Mouse (Mus musculus) lung, embryonic 14.5 days (tissue): Measurements from ENCODE around the gene Ifitm1. TPM values are rescaled to one million over a fixed set of nuclear protein-coding genes. Genes with fewer than 3 reads are reported as not detected.
"Not testable (repeated sequence)": the region's sequence is repeated elsewhere in the genome, so short reads cannot be mapped to it uniquely, and the experiment has no call there.

Source experiments
- ATAC-seq: fragments of 200-750 bp; cut with Nextera tagmentation; 2 replicates; pipeline ENCODE4 v1.8.0; 2017; ENCODE audit warnings: mild to moderate bottlenecking, moderate TSS enrichment, moderate library complexity; ENCODE audit not compliant: insufficient read depth
- DNase-seq: peaks from one replicate; pipeline ENCODE4 v3.0.0-alpha.2; 2015
- H3K27ac ChIP-seq: fragments of 300-500 bp; sonication (generic); 2 replicates; pipeline ENCODE4 v1.5.1; 2014; ENCODE audit warnings: low read depth, mild to moderate bottlenecking, moderate library complexity
- H3K27me3 ChIP-seq: fragments of 300-500 bp; sonication (generic); 2 replicates; pipeline ENCODE4 v1.6.1; 2014; ENCODE audit warnings: low read length, control low read depth; ENCODE audit not compliant: insufficient read depth
- H3K36me3 ChIP-seq: fragments of 300-500 bp; sonication (generic); 2 replicates; pipeline ENCODE4 v1.6.1; 2014; ENCODE audit warnings: control low read depth; ENCODE audit not compliant: insufficient read depth
- H3K4me1 ChIP-seq: fragments of 300-500 bp; sonication (generic); 2 replicates; pipeline ENCODE4 v1.6.1; 2014; ENCODE audit warnings: antibody characterized with exemption, control low read depth; ENCODE audit not compliant: insufficient read depth
- H3K4me2 ChIP-seq: fragments of 300-500 bp; sonication (generic); 2 replicates; pipeline ENCODE4 v1.6.1; 2014; ENCODE audit warnings: mild to moderate bottlenecking
- H3K4me3 ChIP-seq: fragments of 300-500 bp; sonication (generic); 2 replicates; pipeline ENCODE4 v1.5.1; 2014; ENCODE audit warnings: low read depth, low read length
- H3K9ac ChIP-seq: fragments of 300-500 bp; sonication (generic); 2 replicates; pipeline ENCODE4 v1.6.1; 2014
- H3K9me3 ChIP-seq: fragments of 300-500 bp; sonication (generic); 2 replicates; pipeline ENCODE4 v1.6.1; 2016; ENCODE audit warnings: low read depth, low read length, control low read depth
- CTCF ChIP-seq: IDR thresholded peaks from 2 replicates; pipeline ENCODE4 v1.5.1; 2016; ENCODE audit warnings: antibody characterized with exemption, low read depth
- WGBS: fragments of 180-500 bp; shearing (Covaris S2); extraction: QIAGEN DNeasy Blood & Tissue Kit; methylation state at CpG from one replicate; pipeline ENCODE4 v1.1.7; 2014; 5-methylcytosine and 5-hydroxymethylcytosine counted together
- polyA plus RNA-seq: library from polyadenylated mRNA; unstranded; fragments of >200 nt; fragmentation: Nextera tagmentation; extraction: Ambion mirVana; gene quantifications from 2 replicates; pipeline ENCODE4 v1.2.1, GENCODE M21; 2014

The Ifitm1 gene
- polyA plus RNA-seq, 1 experiment from 2014 or later: 42.5 TPM

DNA sequence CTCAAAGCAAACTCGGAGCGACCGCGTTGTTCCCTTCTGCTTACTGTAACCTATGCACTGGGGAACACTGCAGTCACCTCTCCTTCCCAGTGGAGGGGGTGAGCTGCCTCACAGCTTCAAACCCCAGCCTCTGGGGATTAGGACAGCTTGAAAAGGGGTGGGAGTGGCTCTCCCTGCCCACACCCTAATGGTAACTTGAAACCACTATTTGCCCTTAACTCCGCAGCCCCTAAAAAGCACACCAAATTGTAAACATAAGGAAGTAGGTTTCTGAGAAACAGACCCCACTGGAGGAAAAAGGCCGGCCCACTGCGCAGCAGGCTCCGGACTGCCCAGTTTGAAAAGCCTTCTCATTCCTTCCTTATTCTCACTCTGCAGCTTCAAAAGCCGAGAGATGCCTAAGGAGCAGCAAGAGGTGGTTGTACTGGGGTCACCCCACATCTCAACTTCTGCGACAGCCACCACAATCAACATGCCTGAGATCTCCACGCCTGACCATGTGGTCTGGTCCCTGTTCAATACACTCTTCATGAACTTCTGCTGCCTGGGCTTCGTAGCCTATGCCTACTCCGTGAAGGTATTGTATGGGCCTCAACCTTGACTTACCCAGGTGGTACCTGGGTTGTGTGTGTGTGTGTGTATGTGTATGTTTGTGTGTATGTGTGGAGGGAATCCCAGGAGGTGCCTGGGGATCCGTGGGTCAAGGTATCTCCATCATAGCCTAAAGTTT, 1.0 kb downstream of the Ifitm1 start:
- Histone ChIP-seq H3K9me3 (no peaks in the 10 kb centered on the region), H3K4me1 (0 out of 2 replicates have a peak, but pooled peaks cover 6% of the 10 kb centered on the region), H3K4me2 (peak overlapping the region; percentile 48), H3K36me3 (no peaks in the 10 kb centered on the region), H3K9ac (no peak overlapping the region), H3K27me3 (no peaks in the 10 kb centered on the region), H3K27ac (peak overlapping the region; percentile 59; the same call in 1 of the 2 replicates), H3K4me3 (no peak overlapping the region)
- TF ChIP-seq CTCF: no peak
- DNase-seq (peak; percentile 66), ATAC-seq (peak; percentile 74)
- 6% methylated on average over 14 of the region's 14 CpGs for WGBS

DNA sequence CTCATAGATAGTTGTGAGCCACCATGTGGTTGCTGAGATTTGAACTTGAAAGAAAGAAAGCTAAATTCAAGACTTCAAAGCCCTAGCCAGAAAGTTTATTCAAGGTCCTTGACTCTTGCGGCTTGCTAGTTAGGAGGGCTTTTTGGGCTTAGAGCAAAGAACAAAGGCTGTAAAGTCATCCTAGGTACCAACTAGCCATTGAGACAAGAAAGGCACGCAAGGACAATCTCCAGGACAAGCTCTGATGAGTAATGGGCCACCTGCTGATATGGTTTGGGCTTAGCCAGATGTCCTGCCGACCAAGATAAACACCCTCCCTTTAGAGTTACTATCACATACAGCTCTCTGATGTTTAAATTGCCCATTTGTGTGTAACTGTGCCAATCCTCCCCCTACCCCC, 1.7 kb downstream of the Ifitm1 start:
- not testable (repeated sequence) for H3K4me1 ChIP-seq, H3K27ac ChIP-seq, H3K4me3 ChIP-seq, H3K36me3 ChIP-seq, H3K9me3 ChIP-seq, H3K27me3 ChIP-seq, DNase-seq, ATAC-seq, H3K9ac ChIP-seq
- whole genome bisulfite sequencing: 27% methylated on average over 3 of the region's 3 CpGs
- peak overlapping the region; percentile 48; the same call in 1 of the 2 replicates for H3K4me2 ChIP-seq

DNA sequence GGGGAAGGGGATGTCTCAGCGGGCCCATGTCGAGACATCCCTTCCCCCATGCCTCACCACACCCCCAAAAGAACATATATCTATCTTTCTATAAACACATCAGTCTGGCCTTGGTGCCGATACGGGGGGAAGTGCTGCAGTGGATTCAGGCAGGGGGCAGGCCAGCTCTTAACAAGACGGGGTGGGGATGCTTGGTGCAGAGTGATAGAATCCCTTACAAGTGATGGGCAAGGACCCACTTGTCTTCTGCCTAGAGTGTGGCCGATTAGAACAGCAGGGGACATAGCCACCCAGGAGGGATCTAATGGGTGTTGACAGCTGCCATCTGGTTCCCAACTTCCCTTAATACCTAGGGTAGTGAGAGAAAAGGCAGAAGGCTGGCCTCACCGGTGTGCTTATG, 3.9 kb downstream of the Ifitm1 start:
- Histone ChIP-seq H3K9ac (no peak overlapping the region), H3K4me3 (no peak overlapping the region), H3K27me3 (no peaks in the 10 kb centered on the region), H3K4me1 (0 out of 2 replicates have a peak, but pooled peaks cover 10% of the 10 kb centered on the region), H3K36me3 (no peaks in the 10 kb centered on the region), H3K4me2 (no peak overlapping the region), H3K9me3 (no peaks in the 10 kb centered on the region), H3K27ac (peak overlapping the region; percentile 68; the same call in 1 of the 2 replicates)
- no peak for ATAC-seq
- DNase-seq: no peak
- 25% methylated on average over 7 of the region's 7 CpGs for WGBS
- TF ChIP-seq CTCF: no peak

DNA sequence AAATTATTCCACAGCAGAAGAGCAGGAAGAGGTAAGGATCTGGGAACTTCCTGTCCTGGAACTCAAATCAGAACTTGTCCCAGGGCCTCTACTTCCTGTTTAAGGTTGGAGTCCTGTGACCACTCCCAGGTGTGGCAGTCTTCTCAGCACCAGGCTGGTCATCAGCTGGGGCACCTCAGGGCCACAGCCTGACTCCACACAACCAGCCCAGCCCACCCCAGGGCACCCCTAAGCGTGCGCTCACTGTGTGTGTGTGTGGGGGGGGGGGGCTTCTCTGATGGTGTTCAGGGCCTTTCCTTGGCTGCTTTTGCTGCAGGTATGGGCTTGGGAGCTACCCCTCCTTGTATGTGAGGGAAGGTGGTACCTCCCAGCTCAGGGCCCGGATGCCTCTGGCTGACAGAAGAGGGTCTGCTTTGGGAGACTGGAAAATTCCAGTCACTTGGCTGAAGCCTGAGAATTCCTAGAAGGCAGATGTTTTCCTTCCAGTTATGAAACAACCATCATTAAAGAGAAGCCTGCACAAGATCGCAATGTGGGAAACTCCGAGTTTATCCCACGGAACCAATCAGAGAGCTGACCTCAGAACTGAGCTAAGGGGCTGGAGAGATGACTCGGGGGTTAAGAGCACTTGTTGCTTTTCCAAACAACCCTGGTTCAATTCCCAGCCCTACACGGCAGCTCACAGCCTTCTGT, 4.6 kb downstream of the Ifitm1 start:
- H3K4me1 ChIP-seq: 0 out of 2 replicates have a peak, but pooled peaks cover 10% of the 10 kb centered on the region

DNA sequence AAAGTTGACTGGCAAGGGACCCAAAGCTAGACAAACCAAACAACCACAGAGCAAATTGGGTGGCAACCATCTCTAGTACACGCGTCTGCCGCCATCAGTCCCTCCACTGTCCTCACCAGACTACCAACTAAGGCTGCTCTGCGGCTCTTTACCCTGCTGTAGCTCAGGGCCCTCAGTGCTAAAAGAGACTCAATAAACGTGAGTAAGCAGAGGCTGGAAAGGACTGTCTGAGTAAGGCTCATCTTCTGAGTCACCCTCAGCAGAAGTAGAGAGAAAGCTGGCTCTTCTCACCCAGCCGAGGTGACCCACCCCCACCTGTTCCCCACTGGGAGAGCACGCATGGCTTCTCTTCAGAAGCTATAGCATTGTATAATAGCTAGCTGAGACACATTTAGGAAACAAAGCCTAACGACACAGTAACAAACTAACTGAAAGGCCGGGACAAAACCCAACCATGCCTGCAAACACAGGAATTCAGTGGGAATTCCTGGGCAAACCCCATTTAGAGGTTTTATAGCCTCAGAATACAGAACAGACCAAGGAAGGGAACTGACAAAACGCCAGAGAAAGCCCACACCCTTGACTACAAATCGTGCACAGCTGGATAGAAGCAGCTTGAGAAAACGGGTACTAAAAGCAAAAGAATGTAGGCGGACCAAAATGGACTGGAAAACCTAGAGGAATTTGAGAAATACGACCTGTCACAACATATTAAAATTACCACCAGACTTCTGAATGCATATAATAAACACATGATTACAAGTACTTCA, 6.6 kb downstream of the Ifitm1 start:
- ATAC-seq: no peak
- Histone ChIP-seq H3K27ac (no peak overlapping the region; the same call in 1 of the 2 replicates), H3K9me3 (no peaks in the 10 kb centered on the region), H3K36me3 (no peaks in the 10 kb centered on the region), H3K4me2 (no peak overlapping the region), H3K27me3 (no peaks in the 10 kb centered on the region), H3K9ac (no peak overlapping the region), H3K4me1 (0 out of 2 replicates have a peak, but pooled peaks cover 7% of the 10 kb centered on the region), H3K4me3 (no peak overlapping the region)
- WGBS: 45% methylated on average over 14 of the region's 14 CpGs
- DNase-seq: no peak
- TF ChIP-seq CTCF: no peak

More for the DNA sequence above, 4.6 kb downstream of the Ifitm1 start:
- Histone ChIP-seq H3K36me3 (no peaks in the 10 kb centered on the region), H3K4me3 (no peak overlapping the region), H3K9me3 (no peaks in the 10 kb centered on the region), H3K27ac (peak overlapping the region; percentile 68; the same call in 1 of the 2 replicates), H3K9ac (no peak overlapping the region), H3K4me2 (no peak overlapping the region), H3K27me3 (no peaks in the 10 kb centered on the region)
- peak; percentile 58 for ATAC-seq
- 37% methylated on average over 8 of the region's 8 CpGs for WGBS
- peak; percentile 77 for DNase-seq
- no peak for TF ChIP-seq CTCF

DNA sequence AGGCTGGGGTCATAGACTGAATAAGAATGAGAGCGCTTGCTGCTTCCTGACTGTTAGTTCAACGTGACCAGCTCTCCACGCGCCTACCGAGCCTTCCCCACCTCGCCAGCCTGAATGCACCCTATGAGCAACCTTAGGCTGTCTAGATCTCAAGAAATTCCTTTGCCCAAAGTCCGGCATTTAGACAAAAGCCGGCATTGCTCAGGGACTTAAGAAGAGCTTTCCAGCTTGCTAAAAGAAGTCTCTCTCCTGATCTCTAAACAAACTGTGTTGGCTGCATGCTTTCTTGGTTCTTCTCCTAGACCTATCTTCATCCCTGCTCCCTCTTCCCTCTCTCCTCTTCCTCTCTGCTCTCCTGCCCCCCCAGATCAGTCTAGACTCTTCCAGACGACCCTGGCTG, 7.9 kb downstream of the Ifitm1 start:
- ATAC-seq (no peak), DNase-seq (no peak)
- H3K4me3 ChIP-seq: no peak overlapping the region
- no peaks in the 10 kb centered on the region for H3K9me3 ChIP-seq
- H3K27ac ChIP-seq: no peak overlapping the region
- TF ChIP-seq CTCF: no peak
- H3K36me3 ChIP-seq: no peaks in the 10 kb centered on the region
- 0 out of 2 replicates have a peak, but pooled peaks cover 4% of the 10 kb centered on the region for H3K4me1 ChIP-seq
- H3K4me2 ChIP-seq: no peak overlapping the region
- no peaks in the 10 kb centered on the region for H3K27me3 ChIP-seq
- H3K9ac ChIP-seq: no peak overlapping the region
- WGBS: 20% methylated on average over 9 of the region's 9 CpGs
